Mouse (Mus musculus) c-Kit-positive CD71-negative TER-119-negative erythroid progenitor cells, embryonic 14.5 days (primary cell): Measurements from ENCODE around the gene Sprr2k.
"Not testable (repeated sequence)": the region's sequence is repeated elsewhere in the genome, so short reads cannot be mapped to it uniquely, and the experiment has no call there.

ENCODE experiments used
- DNase-seq: peaks from one replicate; pipeline ENCODE4 v3.0.0-alpha.2; 2013; ENCODE audit warnings: low read depth

Gene Sprr2k

GRCm38 (mm10) chr3:92432282-92432681 lies at the start of gene Sprr2k:
TSS of gene Sprr2k (plus strand) at chr3:92432582.
- no peak for DNase-seq

DNA sequence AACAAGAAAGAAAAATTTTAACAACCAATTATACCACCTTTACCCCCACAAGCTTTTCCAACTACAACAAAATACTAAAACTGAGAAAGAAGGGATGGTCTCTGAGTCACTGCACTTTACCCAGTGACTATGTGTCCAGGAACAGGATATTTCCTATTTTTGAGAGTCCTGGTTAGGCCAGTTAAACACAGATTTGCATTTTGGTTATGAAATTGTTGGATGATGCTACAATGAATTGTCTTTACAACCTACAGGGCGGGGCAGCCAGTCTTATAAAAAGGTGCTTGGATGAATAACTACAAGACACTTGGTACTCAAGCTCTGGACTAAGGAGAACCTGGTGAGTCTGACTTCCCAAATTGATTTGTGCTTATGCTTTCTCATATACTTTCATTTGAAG lies 47.0 kb upstream of the Sprr2k start, which contains the start of gene Sprr2h:
Sprr2h (plus strand) TSS at position 301 of the 400 bp plus-strand sequence.
- no peak for DNase-seq

DNA sequence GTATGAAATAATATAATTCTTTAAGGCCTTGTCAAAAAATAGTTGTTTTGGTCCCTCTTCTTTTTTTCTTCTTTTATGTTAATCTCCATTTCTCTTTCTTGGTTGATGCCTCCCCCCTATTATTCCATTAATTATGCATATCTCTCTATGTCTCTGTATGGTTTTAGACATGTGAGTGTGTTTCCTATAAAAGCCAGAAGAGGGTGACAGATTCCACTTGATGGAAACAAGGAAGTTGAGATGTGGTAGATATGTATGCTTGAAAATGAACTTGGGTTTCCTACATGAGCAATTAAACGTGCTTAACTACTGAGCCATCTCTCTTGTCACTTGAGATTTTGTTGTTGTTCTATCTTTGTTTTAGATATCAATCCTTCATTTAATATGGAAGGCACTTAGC lies 38.1 kb upstream of the Sprr2k start:
- no peak for DNase-seq

- no peak for DNase-seq
These were observed 24.7 kb upstream of the Sprr2k start, which contains the start of gene Sprr2i for GRCm38 (mm10) chr3:92407691-92408090. TSS of gene Sprr2i (plus strand) at chr3:92407991.

GRCm38 (mm10) chr3:92417782-92418181 lies 14.6 kb upstream of the Sprr2k start, which contains the start of gene Sprr2j-ps:
TSS of gene Sprr2j-ps (plus strand) at chr3:92418082.
- DNase-seq, result no peak

DNA sequence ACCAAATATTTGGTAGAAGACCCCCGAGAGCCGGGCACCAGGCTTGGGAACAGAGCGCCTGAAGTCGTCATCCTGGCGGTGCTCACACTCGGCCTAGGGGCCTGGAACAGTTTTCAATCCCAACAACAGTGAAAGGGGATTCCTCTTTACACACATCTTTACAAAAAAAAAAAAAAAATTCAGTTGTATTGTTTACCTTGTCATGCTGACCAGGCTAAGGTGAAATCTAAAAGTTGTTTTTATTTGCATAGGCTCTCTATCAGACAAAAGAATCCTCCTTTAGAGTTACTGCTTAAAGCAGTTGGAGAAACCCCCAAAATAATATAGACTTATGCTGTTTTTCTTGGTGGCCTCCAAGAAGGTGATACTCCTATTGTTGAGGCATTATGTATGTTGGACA lies 3.1 kb upstream of the Sprr2k start, which contains the start of gene Gm9774:
Gm9774 (minus strand) TSS at position 101 of the 400 bp plus-strand sequence.
- no peak for DNase-seq

DNA sequence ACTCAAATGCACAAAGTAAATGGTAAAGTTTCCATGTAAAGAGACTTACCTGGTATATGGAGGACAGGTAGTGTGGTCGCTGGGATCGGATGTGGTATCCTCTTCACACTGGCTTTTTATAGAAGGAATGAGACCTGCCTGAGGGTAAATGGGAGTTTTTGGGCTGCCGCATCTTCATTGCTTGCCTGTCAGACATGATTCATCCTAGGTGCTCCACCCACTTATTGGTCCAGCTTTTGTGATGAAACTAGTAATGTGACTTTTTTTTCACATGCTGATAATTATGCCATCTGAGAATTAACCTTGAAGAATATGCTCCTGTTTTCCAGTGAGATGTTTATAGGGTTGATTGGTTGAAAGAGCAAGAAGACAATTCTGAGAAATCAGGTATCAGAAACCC lies 6.3 kb downstream of the Sprr2k start, which contains the start of gene Sprr1b:
Sprr1b (minus strand) TSS at position 101 of the 400 bp plus-strand sequence.
- no peak for DNase-seq

DNA sequence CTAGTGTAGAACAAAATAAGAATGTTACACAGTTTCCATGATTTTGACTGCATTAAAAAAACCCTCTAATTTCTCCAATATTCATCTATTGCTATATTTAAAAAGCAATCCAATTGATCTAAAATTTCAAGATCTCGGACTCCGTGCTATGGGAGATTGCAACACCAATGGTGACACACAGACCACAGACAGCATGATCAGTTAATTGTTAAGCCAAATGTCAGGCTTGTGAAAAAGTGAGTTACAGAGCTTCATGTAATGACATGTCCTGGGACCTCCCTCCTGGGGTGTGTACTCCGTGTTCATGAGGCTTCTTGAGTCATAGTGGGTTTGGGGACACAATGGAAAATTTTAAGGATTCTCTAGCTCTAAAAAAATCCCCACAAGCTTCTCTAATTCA lies 7.8 kb downstream of the Sprr2k start:
- DNase-seq, result no peak

GRCm38 (mm10) chr3:92455151-92455550 lies 22.8 kb downstream of the Sprr2k start:
- DNase-seq, result no peak

- no peak for DNase-seq
These were observed 26.2 kb downstream of the Sprr2k start, which contains the start of gene Sprr3 for GRCm38 (mm10) chr3:92458620-92459019. TSS of gene Sprr3 (minus strand) at chr3:92458720.

- DNase-seq, result no peak
These were observed 34.2 kb downstream of the Sprr2k start for GRCm38 (mm10) chr3:92466576-92466975.

DNA sequence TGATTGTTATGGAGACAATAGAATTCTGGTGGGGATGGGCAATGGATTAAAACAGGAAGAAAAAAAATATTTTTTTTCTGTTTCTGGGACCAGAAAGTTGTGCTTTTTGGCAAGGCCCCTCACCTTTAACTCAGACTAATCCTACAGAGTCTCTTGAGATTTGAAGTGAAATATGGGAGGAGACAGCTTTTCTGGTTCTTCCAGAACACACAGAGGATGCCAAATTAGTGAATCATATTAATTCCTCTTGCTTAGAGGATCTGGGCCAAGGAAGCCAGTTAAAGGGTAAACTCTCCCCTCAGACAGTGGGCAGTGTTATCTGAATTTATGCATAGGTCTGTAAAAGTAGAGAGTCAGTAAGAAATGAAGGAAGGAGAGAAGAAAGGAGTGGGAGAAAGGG lies 35.0 kb downstream of the Sprr2k start:
- no peak for DNase-seq

DNA sequence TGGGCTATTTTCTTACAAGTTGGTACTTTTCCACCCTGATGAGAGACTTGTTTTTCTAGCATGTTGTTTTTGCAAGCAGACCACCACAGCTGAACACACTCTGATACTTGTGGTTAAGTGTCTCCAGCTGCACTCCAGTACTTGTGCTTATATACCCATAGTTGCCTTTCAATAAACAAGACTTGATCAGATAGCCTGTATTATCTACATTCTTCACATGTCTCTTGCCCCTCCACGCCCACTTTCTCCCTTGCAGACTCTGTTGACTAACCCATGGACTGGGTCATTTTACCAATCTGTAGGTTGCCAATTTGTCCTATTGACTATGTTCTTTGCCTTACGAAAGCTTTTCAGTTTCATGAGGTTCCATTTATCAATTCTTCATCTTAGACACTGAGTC lies 37.7 kb downstream of the Sprr2k start:
- DNase-seq, result no peak

GRCm38 (mm10) chr3:92481249-92481648 lies 48.9 kb downstream of the Sprr2k start:
- not testable (repeated sequence) for DNase-seq
